Mouse (Mus musculus) hindbrain, embryonic 11.5 days (tissue): ENCODE measurements around the gene Cd46. TPM values are rescaled to one million over a fixed set of nuclear protein-coding genes. Genes with fewer than 3 reads are reported as not detected.

Source experiments
- ATAC-seq: fragments of 200-750 bp; cut with Nextera tagmentation; 2 replicates; pipeline ENCODE4 v1.8.0; 2017; ENCODE audit warnings: mild to moderate bottlenecking, moderate TSS enrichment, moderate library complexity; ENCODE audit not compliant: low FRiP score
- DNase-seq: peaks from one replicate; pipeline ENCODE4 v3.0.0-alpha.2; 2015; ENCODE audit warnings: low spot score
- H3K27ac ChIP-seq: fragments of 300-500 bp; sonication (generic); 2 replicates; pipeline ENCODE4 v1.5.1; 2014; ENCODE audit warnings: mild to moderate bottlenecking, low read depth, low read length
- H3K27me3 ChIP-seq: fragments of 300-500 bp; sonication (generic); 2 replicates; pipeline ENCODE4 v1.6.1; 2014; ENCODE audit warnings: mild to moderate bottlenecking, low read length, moderate library complexity, mixed read lengths; ENCODE audit not compliant: control insufficient read depth, insufficient read depth
- H3K36me3 ChIP-seq: fragments of 300-500 bp; sonication (generic); 2 replicates; pipeline ENCODE4 v1.6.1; 2014; ENCODE audit warnings: mild to moderate bottlenecking, low read length, moderate library complexity, mixed read lengths; ENCODE audit not compliant: control insufficient read depth, insufficient read depth
- H3K4me1 ChIP-seq: fragments of 300-500 bp; sonication (generic); replicated peaks from 2 replicates; pipeline ENCODE4 v1.6.1; 2014; ENCODE audit warnings: low read length, mixed read lengths; ENCODE audit not compliant: control insufficient read depth, insufficient read depth
- H3K4me2 ChIP-seq: fragments of 300-500 bp; sonication (generic); replicated peaks from 2 replicates; pipeline ENCODE4 v1.6.1; 2014; ENCODE audit warnings: mild to moderate bottlenecking, low read depth, low read length
- H3K4me3 ChIP-seq: fragments of 300-500 bp; sonication (generic); 2 replicates; pipeline ENCODE4 v1.5.1; 2014; ENCODE audit warnings: low read depth, low read length
- H3K9ac ChIP-seq: fragments of 300-500 bp; sonication (generic); 2 replicates; pipeline ENCODE4 v1.6.1; 2014; ENCODE audit warnings: low read depth, low read length
- H3K9me3 ChIP-seq: fragments of 300-500 bp; sonication (generic); 2 replicates; pipeline ENCODE4 v1.6.1; 2016; ENCODE audit warnings: low read length; ENCODE audit not compliant: control insufficient read depth
- WGBS: fragments of 180-500 bp; shearing (Covaris S2); extraction: QIAGEN DNeasy Blood & Tissue Kit; methylation state at CpG from one replicate; pipeline ENCODE4 v1.1.7; 2014; 5-methylcytosine and 5-hydroxymethylcytosine counted together
- polyA plus RNA-seq: library from polyadenylated mRNA; unstranded; fragments of >200 nt; fragmentation: Nextera tagmentation; extraction: Ambion mirVana; gene quantifications from 2 replicates; pipeline ENCODE4 v1.2.1, GENCODE M21; 2014

Cd46 gene
- polyA plus RNA-seq, 1 experiment from 2014 or later: 0.90 TPM

DNA sequence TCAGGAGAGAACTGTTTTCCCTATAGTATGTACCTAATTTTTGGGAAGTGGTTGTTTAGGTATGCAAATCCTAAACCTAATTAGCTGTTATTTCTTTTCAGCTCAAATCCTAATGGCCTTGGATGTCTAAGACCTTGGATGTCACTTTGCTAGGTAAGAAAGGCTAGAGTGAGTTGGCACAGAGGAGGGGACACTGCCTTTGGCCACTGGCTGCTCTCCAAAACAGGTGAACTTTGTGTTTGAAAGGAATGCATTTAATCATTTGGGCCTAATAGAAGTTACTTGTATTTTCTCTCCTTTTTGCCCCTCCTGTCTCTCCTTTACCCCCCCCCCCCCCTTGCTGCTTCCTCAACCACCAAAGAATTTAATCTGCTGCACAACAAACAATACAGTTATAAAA, 60.3 kb downstream of the Cd46 start:
- Histone ChIP-seq H3K4me1 (no peaks in the 10 kb centered on the region), H3K4me2 (no peak overlapping the region), H3K27ac (no peak overlapping the region), H3K9ac (no peak overlapping the region), H3K36me3 (no peaks in the 10 kb centered on the region), H3K4me3 (no peak overlapping the region), H3K27me3 (no peaks in the 10 kb centered on the region), H3K9me3 (no peaks in the 10 kb centered on the region)
- ATAC-seq: no peak
- DNase-seq: no peak

- no peak overlapping the region for H3K4me3 ChIP-seq
- H3K4me2 ChIP-seq: no peak overlapping the region
- WGBS: 81% methylated on average over 1 of the region's 1 CpGs
- ATAC-seq: no peak
- no peak for DNase-seq
- no peaks in the 10 kb centered on the region for H3K27me3 ChIP-seq
- H3K9ac ChIP-seq: no peak overlapping the region
- H3K27ac ChIP-seq: no peak overlapping the region
- H3K9me3 ChIP-seq: no peaks in the 10 kb centered on the region
- H3K36me3 ChIP-seq: no peaks in the 10 kb centered on the region
- no peaks in the 10 kb centered on the region for H3K4me1 ChIP-seq
Observed at GRCm38 (mm10) chr1:195027507-195027906, 64.5 kb downstream of the Cd46 start.

DNA sequence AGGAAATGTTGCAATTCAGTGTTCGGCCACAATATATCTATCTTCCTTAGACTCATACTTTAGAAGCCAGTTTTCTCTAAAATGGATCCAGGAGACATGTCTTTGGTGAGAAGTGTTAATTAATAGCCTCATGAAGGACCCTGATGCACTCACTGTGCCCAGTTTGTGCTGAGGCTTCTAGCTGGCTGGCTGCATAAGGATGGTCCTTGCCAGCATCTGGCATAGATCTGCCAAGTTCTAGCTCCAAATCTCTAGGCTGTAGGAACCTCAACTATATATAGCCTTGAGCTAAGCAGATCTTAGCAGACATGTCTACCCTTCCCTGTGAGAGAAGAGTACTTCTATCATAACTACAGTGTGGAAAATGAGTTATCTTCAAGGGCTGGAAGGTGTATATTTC, 68.2 kb downstream of the Cd46 start:
- no peaks in the 10 kb centered on the region for H3K36me3 ChIP-seq
- no peaks in the 10 kb centered on the region for H3K4me1 ChIP-seq
- 83% methylated on average over 1 of the region's 1 CpGs for WGBS
- H3K9ac ChIP-seq: no peak overlapping the region
- no peak overlapping the region for H3K4me2 ChIP-seq
- DNase-seq (no peak), ATAC-seq (no peak)
- H3K27ac ChIP-seq: no peak overlapping the region
- no peaks in the 10 kb centered on the region for H3K27me3 ChIP-seq
- H3K4me3 ChIP-seq: no peak overlapping the region
- H3K9me3 ChIP-seq: no peaks in the 10 kb centered on the region

GRCm38 (mm10) chr1:195021831-195022230, 70.2 kb downstream of the Cd46 start:
- no peaks in the 10 kb centered on the region for H3K36me3 ChIP-seq
- no peaks in the 10 kb centered on the region for H3K4me1 ChIP-seq
- WGBS: 85% methylated on average over 2 of the region's 2 CpGs
- H3K4me2 ChIP-seq: no peak overlapping the region
- no peak overlapping the region for H3K27ac ChIP-seq
- H3K27me3 ChIP-seq: no peaks in the 10 kb centered on the region
- H3K4me3 ChIP-seq: no peak overlapping the region
- H3K9ac ChIP-seq: no peak overlapping the region
- DNase-seq: no peak
- no peak for ATAC-seq
- no peaks in the 10 kb centered on the region for H3K9me3 ChIP-seq

DNA sequence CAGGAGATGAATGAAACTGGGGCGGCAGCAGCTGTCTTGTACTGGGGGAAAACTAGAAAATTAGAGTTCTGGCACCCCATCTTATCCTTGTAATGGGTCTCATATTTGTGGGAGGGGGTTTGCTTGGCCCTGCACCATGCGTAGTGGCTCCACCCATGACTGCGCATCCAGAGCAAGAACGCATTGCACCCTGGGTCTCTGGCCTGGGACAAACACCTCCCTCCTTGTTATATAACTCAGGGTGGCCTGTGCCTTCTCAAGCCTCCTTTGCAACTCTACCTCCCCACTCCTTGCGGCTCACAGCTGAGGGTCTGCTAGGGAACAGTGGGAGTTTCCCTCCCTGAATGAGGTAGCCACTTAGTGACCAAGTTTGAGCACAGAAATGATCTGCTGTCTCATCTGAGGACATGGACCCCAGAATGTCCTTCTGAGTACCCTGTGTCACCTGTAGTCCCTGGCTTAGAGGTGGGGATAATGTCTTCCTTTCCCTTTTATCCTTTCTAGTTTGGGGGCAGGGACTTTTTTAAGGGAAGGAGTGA, 72.9 kb downstream of the Cd46 start:
- DNase-seq: no peak
- Histone ChIP-seq H3K4me3 (no peak overlapping the region), H3K27ac (no peak overlapping the region), H3K9me3 (no peaks in the 10 kb centered on the region), H3K9ac (no peak overlapping the region), H3K27me3 (no peaks in the 10 kb centered on the region), H3K4me2 (no peak overlapping the region), H3K4me1 (no peaks in the 10 kb centered on the region), H3K36me3 (no peaks in the 10 kb centered on the region)
- ATAC-seq: no peak
- 100% methylated on average over 5 of the region's 5 CpGs for WGBS

GRCm38 (mm10) chr1:195018089-195018999, 73.7 kb downstream of the Cd46 start:
- Histone ChIP-seq H3K4me3 (no peak overlapping the region), H3K27me3 (no peaks in the 10 kb centered on the region), H3K36me3 (no peaks in the 10 kb centered on the region), H3K9ac (no peak overlapping the region), H3K27ac (no peak overlapping the region), H3K4me2 (no peak overlapping the region), H3K9me3 (no peaks in the 10 kb centered on the region), H3K4me1 (no peaks in the 10 kb centered on the region)
- DNase-seq (peak; percentile 10), ATAC-seq (peak; percentile 52; the same call in 1 of the 2 replicates)
- 86% methylated on average over 9 of the region's 9 CpGs for WGBS

DNA sequence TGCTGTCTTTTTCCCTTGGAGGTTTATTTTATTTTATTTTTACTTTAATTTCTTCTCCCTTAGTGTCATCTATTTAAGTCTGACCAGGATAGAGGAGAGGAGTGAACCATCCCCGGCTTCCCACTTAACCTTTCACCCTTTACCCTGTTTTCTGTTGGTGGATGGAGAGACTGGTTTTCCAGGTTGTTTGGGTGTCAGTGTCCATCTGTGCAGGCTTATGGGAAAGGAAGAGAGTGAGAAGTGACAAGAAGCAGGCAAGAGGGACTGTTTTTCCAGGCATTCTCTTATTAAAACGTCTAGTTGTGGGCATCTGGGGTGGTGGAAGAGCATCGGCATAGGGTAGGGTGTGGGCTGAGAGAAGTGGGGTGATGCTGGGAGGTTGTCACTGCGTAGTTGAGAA, 74.4 kb downstream of the Cd46 start:
- DNase-seq (no peak), ATAC-seq (peak; percentile 13; the same call in 1 of the 2 replicates)
- H3K4me3 ChIP-seq: no peak overlapping the region
- H3K4me1 ChIP-seq: no peaks in the 10 kb centered on the region
- no peak overlapping the region for H3K27ac ChIP-seq
- no peaks in the 10 kb centered on the region for H3K9me3 ChIP-seq
- WGBS: 86% methylated on average over 4 of the region's 4 CpGs
- no peaks in the 10 kb centered on the region for H3K36me3 ChIP-seq
- no peaks in the 10 kb centered on the region for H3K27me3 ChIP-seq
- H3K9ac ChIP-seq: no peak overlapping the region
- no peak overlapping the region for H3K4me2 ChIP-seq

DNA sequence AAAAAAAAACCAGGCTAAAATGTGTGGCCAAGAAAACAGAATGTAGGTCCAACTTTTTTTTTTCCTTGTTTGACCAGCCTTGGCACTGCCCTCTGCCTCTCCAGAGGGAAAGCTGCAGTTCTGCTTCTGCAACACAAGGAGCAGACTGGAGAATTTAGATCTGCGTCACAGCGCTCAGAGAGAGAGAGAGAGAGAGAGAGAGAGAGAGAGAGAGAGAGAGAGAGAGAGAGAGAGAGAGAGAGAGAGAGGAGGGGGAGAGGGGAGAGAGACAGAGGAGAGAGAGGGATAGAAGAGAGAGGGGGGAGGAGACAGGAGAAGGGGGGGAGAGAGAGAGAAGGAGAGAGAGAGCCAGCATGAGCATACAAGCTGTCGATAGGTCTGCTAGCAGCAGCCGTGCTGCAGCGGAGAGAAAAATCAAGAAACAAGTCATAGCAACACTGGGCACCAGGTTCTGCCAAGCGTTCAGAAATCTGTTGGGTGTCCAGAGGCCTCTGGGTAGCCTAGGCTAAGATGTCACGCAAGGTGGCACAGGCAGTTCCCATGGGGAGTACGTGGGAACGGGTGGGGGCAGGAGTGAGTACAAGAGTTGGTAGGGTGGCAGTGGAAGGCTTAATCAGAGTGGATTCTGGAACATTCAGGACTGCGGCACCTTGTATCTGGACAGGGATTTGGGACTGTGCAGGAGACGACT, 75.1 kb downstream of the Cd46 start:
- Histone ChIP-seq H3K36me3 (no peaks in the 10 kb centered on the region), H3K4me3 (no peak overlapping the region), H3K4me2 (no peak overlapping the region), H3K27me3 (no peaks in the 10 kb centered on the region), H3K9me3 (no peaks in the 10 kb centered on the region), H3K9ac (no peak overlapping the region), H3K27ac (no peak overlapping the region), H3K4me1 (no peaks in the 10 kb centered on the region)
- WGBS: 73% methylated on average over 11 of the region's 11 CpGs
- DNase-seq (peak; percentile 27), ATAC-seq (peak; percentile 31; the same call in 1 of the 2 replicates)
